Mouse (Mus musculus) forebrain, embryonic 16.5 days (tissue): ENCODE results near the gene E030025P04Rik. TPM values are rescaled to one million over a fixed set of nuclear protein-coding genes. Genes with fewer than 3 reads are reported as not detected.

ENCODE experiments used
- ATAC-seq: fragments of 200-750 bp; cut with Nextera tagmentation; 2 replicates; pipeline ENCODE4 v1.8.0; 2017; ENCODE audit warnings: mild to moderate bottlenecking, moderate library complexity
- H3K27ac ChIP-seq: fragments of 300-500 bp; sonication (generic); 2 replicates; pipeline ENCODE4 v1.5.1; 2014; ENCODE audit warnings: low read length, control low read depth
- H3K27me3 ChIP-seq: fragments of 300-500 bp; sonication (generic); replicated peaks from 2 replicates; pipeline ENCODE4 v1.6.1; 2014; ENCODE audit warnings: low read length; ENCODE audit not compliant: control insufficient read depth, insufficient read depth
- H3K36me3 ChIP-seq: fragments of 300-500 bp; sonication (generic); 2 replicates; pipeline ENCODE4 v1.6.1; 2014; ENCODE audit not compliant: control insufficient read depth, insufficient read depth
- H3K4me1 ChIP-seq: fragments of 300-500 bp; sonication (generic); replicated peaks from 2 replicates; pipeline ENCODE4 v1.6.1; 2014; ENCODE audit warnings: low read length; ENCODE audit not compliant: control insufficient read depth, insufficient read depth
- H3K4me2 ChIP-seq: fragments of 300-500 bp; sonication (generic); 2 replicates; pipeline ENCODE4 v1.6.1; 2014; ENCODE audit warnings: mild to moderate bottlenecking, low read length, control low read depth
- H3K4me3 ChIP-seq: fragments of 300-500 bp; sonication (generic); replicated peaks from 2 replicates; pipeline ENCODE4 v1.5.1; 2014; ENCODE audit warnings: mild to moderate bottlenecking, low read length, control low read depth
- H3K9ac ChIP-seq: fragments of 300-500 bp; sonication (generic); replicated peaks from 2 replicates; pipeline ENCODE4 v1.6.1; 2014; ENCODE audit warnings: low read depth, low read length, control low read depth
- H3K9me3 ChIP-seq: fragments of 300-500 bp; sonication (generic); 2 replicates; pipeline ENCODE4 v1.6.1; 2016; ENCODE audit warnings: low read length; ENCODE audit not compliant: control insufficient read depth
- WGBS: fragments of 180-500 bp; shearing (Covaris S2); extraction: QIAGEN DNeasy Blood & Tissue Kit; methylation state at CpG from one replicate; pipeline ENCODE4 v1.1.7; 2014; 5-methylcytosine and 5-hydroxymethylcytosine counted together
- polyA plus RNA-seq: library from polyadenylated mRNA; unstranded; fragments of >200 nt; fragmentation: Nextera tagmentation; extraction: Ambion mirVana; gene quantifications from 2 replicates; pipeline ENCODE4 v1.2.1, GENCODE M21; 2015

The E030025P04Rik gene
- polyA plus RNA-seq, 1 experiment from 2014 or later = not detected

DNA sequence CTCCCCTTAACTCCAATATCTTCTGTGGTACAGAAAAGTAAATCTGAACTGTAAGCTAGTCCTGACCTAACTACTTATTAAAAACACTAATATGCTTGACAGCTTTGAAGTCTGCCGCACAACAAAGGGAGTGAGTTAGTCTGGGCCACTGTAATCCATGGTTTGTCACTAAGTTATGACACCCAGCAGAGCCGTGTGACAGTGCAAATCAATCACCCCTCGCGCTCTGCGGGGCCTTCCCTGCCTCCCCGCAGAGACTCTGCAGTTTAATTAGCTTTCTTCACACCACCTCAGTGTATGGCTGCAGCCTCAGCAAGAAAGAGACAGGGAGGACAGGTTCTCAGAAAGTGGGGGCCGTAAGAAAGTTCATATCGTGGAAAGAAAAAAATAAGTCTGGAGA, 37.4 kb downstream of the E030025P04Rik start:
- H3K4me3 ChIP-seq = no peak overlapping the region
- no peaks in the 10 kb centered on the region for H3K4me1 ChIP-seq
- H3K9me3 ChIP-seq = no peaks in the 10 kb centered on the region
- no peaks in the 10 kb centered on the region for H3K36me3 ChIP-seq
- whole genome bisulfite sequencing = 5% methylated on average over 8 of the region's 8 CpGs
- H3K27ac ChIP-seq = no peak overlapping the region
- no peak overlapping the region for H3K4me2 ChIP-seq
- no peaks in the 10 kb centered on the region for H3K27me3 ChIP-seq
- ATAC-seq = peak; percentile 38; the same call in 1 of the 2 replicates
- H3K9ac ChIP-seq = no peak overlapping the region

DNA sequence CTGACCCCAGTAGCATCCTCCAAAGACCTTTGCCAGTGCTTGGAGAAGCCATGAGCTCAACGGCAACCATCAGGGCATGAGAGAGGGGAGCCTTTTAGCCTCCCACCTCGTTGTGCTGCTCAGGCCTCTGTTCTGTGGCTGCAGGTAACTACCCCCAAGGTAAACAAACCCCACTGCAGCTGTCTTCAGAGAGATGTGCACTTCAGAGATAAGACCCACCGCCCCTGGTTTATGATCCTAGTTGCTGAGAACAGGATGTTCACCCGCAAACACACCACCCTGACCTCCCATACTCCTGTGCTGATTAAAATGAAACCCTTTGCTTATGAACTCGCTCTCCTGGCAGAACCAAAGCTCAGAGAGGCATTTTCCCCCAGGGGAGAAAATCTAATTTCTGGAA, 38.0 kb downstream of the E030025P04Rik start:
- no peak overlapping the region for H3K27ac ChIP-seq
- H3K9ac ChIP-seq = no peak overlapping the region
- H3K9me3 ChIP-seq = no peaks in the 10 kb centered on the region
- H3K4me1 ChIP-seq = no peaks in the 10 kb centered on the region
- H3K27me3 ChIP-seq = no peaks in the 10 kb centered on the region
- no peak overlapping the region for H3K4me2 ChIP-seq
- H3K4me3 ChIP-seq = no peak overlapping the region
- ATAC-seq = no peak
- 36% methylated on average over 5 of the region's 5 CpGs for WGBS
- no peaks in the 10 kb centered on the region for H3K36me3 ChIP-seq

DNA sequence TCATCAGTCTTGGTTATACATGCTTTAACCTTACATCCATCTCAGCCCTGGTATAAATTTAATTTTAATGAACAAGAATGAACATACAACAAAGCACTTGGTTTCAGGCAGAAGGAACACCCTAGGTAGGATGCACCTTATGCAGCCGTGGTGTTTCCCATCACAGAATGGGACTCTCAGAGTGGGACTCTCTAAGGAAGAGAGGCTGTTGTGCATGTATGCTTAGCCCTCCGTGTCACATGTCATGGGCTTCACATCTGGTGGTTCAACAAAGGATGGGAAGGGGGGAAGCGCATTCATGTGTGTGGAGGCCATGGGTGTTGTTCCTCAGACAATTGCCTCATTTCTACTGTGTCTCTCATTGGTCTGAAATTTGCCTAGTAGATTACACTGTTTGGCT, 40.8 kb downstream of the E030025P04Rik start:
- H3K27ac ChIP-seq = no peak overlapping the region
- 92% methylated on average over 3 of the region's 3 CpGs for WGBS
- no peak overlapping the region for H3K4me3 ChIP-seq
- H3K9ac ChIP-seq = no peak overlapping the region
- no peak for ATAC-seq
- H3K27me3 ChIP-seq = no peaks in the 10 kb centered on the region
- no peaks in the 10 kb centered on the region for H3K36me3 ChIP-seq
- no peak overlapping the region for H3K4me2 ChIP-seq
- no peaks in the 10 kb centered on the region for H3K4me1 ChIP-seq
- no peaks in the 10 kb centered on the region for H3K9me3 ChIP-seq

DNA sequence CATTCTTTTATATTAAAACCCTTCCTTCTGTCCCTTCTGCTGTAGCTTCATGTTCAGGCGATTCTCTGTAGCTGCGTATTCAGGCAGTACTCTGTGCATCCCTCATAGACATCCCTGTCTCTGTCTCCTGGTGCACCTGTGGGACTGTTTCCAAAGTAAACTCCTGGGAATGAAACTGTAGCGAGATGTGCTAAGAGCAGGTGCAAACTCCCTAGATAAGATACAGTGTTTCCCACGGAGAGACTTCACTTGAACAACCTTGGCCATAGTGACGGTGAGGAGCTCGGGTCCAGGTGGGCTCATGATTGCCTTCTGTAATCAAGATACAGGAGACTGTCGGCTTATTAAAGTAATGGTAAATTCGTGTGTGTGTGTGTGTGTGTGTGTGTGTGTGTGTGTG, 41.5 kb downstream of the E030025P04Rik start:
- Histone ChIP-seq H3K9ac (no peak overlapping the region), H3K4me1 (peaks cover 4% of the 10 kb centered on the region; the same call in 1 of the 2 replicates), H3K4me2 (no peak overlapping the region), H3K27me3 (no peaks in the 10 kb centered on the region), H3K9me3 (no peaks in the 10 kb centered on the region), H3K36me3 (no peaks in the 10 kb centered on the region), H3K4me3 (no peak overlapping the region), H3K27ac (no peak overlapping the region)
- WGBS = 94% methylated on average over 8 of the region's 8 CpGs
- no peak for ATAC-seq

DNA sequence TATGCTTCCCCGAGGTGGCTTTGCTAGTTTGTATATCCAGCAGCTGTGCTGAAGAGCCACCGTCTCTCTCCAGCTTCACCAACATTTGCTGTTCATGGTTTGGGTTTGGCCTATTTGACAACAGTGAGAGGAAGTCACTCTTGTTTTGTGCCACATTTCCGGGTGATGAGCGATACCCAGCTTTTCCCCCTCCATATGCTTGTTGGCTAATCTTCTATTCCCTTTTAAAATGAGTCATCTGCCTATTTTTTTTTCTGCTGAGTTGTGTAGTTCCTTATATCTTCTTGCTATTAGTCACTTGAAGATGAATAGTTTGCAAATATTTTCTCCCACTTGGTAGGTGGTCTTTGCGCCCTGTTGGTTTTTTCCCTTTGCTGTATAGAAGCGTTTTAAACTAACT, 43.9 kb downstream of the E030025P04Rik start:
- Histone ChIP-seq H3K4me2 (no peak overlapping the region), H3K27me3 (no peaks in the 10 kb centered on the region), H3K27ac (no peak overlapping the region), H3K9ac (no peak overlapping the region), H3K36me3 (no peaks in the 10 kb centered on the region), H3K4me1 (peaks cover 4% of the 10 kb centered on the region; the same call in 1 of the 2 replicates), H3K9me3 (no peaks in the 10 kb centered on the region), H3K4me3 (no peak overlapping the region)
- 81% methylated on average over 6 of the region's 6 CpGs for WGBS
- ATAC-seq = no peak

DNA sequence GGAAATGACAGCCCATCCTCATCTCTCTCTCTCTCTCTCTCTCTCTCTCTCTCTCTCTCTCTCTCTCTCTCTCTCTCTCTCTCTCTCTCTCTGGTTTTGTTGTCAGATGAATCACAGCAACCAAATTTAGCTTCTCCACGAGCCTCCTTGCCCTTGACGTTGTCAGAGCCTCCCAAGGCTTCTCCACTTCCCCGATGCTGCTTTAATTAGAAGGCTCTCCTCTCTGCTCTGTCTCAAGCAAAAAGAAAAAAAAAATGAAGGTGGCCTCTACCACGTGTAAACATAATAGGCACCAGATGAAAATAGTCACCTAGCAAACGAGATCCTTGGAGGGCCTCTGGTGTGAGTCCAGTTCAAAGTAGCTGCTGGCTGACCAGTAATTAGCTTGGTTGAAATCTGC, 52.3 kb downstream of the E030025P04Rik start:
- no peaks in the 10 kb centered on the region for H3K36me3 ChIP-seq
- no peak overlapping the region for H3K4me2 ChIP-seq
- no peak for ATAC-seq
- 4% methylated on average over 5 of the region's 5 CpGs for WGBS
- no peak overlapping the region for H3K27ac ChIP-seq
- no peaks in the 10 kb centered on the region for H3K27me3 ChIP-seq
- no peak overlapping the region for H3K9ac ChIP-seq
- H3K4me1 ChIP-seq = no peaks in the 10 kb centered on the region
- H3K9me3 ChIP-seq = no peaks in the 10 kb centered on the region
- H3K4me3 ChIP-seq = no peak overlapping the region

Other genes with a start within 250 kb of the E030025P04Rik start
- gene Axin2, start 224.0 kb downstream of the E030025P04Rik start, polyA plus RNA-seq = 5.9 and 8.4 TPM in 2 replicates
- gene Rgs9, start 153.8 kb upstream of the E030025P04Rik start, polyA plus RNA-seq = 8.0 and 9.7 TPM in 2 replicates
- 16.1 and 17.1 TPM in 2 replicates for gene Gna13, start 218.5 kb upstream of the E030025P04Rik start, polyA plus RNA-seq